Mouse (Mus musculus) cortical plate, adult 2 months (tissue): ENCODE measurements around the gene Ncl.

Experiments
- CTCF ChIP-seq: fragments of 200-500 bp; IDR thresholded peaks from 2 replicates; pipeline ENCODE4 v1.5.1; 2011; ENCODE audit warnings: mild to moderate bottlenecking, control low read depth, low read length; ENCODE audit not compliant: insufficient read depth; ENCODE audit errors: extremely low read depth
- POLR2A ChIP-seq: fragments of 200-500 bp; IDR thresholded peaks from 2 replicates; pipeline ENCODE4 v1.6.1; 2011; ENCODE audit warnings: mild to moderate bottlenecking, low read length, control low read depth; ENCODE audit not compliant: insufficient read depth; ENCODE audit errors: extremely low read depth

GRCm38 (mm10) chr1:86312269-86312668 is 46.9 kb downstream of the Ncl start:
- TF ChIP-seq CTCF (no peak), POLR2A (no peak)
